Comparison of ENCODE assay signal across 9 mouse cellular contexts in the genomic region with DNA sequence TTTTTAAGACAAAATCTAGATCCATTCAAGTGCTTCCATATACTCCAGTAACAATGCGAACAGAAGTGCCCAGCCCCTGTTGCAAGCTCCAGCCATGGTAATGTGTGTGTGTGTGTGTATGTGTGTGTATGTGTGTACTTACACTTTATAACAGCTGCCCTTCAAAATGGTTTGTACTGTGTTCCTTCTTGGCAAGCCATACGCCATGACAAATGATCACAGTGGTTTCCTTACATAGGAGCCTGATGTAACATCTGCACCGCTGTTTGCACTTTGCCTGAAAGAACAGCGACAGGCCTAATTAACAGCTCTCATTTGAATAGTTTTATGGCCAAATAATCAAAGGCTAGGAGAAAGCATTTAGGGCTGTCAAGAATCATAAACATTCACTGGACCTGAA. TPM values are rescaled to one million over a fixed set of nuclear protein-coding genes. Genes with fewer than 3 reads are reported as not detected.
DNase-seq lines count a peak whose midpoint lies in the region; ATAC-seq lines count a peak whose summit lies in the region.
"Had no signal": no experiment of that assay in that cellular context is flagged by ENCODE, and none has a peak within 500 bp of the region (broad histone marks: within the 10 kb centered on the region; RNA-seq: fewer than 3 reads in every experiment).

No protein-coding gene starts in this region.

- no peak for ATAC-seq in lung, embryonic 15.5 days (ENCODE audit: borderline replicate concordance, extremely low read depth, low FRiP score, low TSS enrichment)
- ATAC-seq in forebrain, embryonic 12.5 days (ENCODE audit: low FRiP score): no peak
- ATAC-seq in limb, embryonic 12.5 days (ENCODE audit: insufficient number of reproducible peaks, insufficient read depth, low FRiP score, low TSS enrichment, low read depth): no peak
- ATAC-seq in neural tube, embryonic 15.5 days (ENCODE audit: low FRiP score): no peak

- peak overlapping the region; percentile 62; the same call in 1 of the 2 replicates for H3K4me3 ChIP-seq in lung, embryonic 15.5 days
- peak overlapping the region; percentile 60 for H3K4me3 ChIP-seq in forebrain, embryonic 12.5 days (replicated peaks)
- H3K4me3 ChIP-seq in limb, embryonic 12.5 days (replicated peaks): peak overlapping the region; percentile 60
- H3K4me3 ChIP-seq in neural tube, embryonic 15.5 days (replicated peaks): peak overlapping the region; percentile 57; the same call in 1 of the 2 replicates

- H3K27me3 ChIP-seq in lung, embryonic 15.5 days: no peaks in the 10 kb centered on the region
- peaks cover 10% of the 10 kb centered on the region for H3K27me3 ChIP-seq in forebrain, embryonic 12.5 days
- peaks cover 13% of the 10 kb centered on the region; the same call in 1 of the 2 replicates for H3K27me3 ChIP-seq in limb, embryonic 12.5 days
- no peaks in the 10 kb centered on the region for H3K27me3 ChIP-seq in neural tube, embryonic 15.5 days (replicated peaks)

- no peaks in the 10 kb centered on the region for H3K36me3 ChIP-seq in lung, embryonic 15.5 days
- no peaks in the 10 kb centered on the region for H3K36me3 ChIP-seq in forebrain, embryonic 12.5 days (replicated peaks)
- no peaks in the 10 kb centered on the region for H3K36me3 ChIP-seq in limb, embryonic 12.5 days
- no peaks in the 10 kb centered on the region for H3K36me3 ChIP-seq in neural tube, embryonic 15.5 days

- peak overlapping the region; percentile 99 for H3K4me2 ChIP-seq in lung, embryonic 15.5 days
- H3K4me2 ChIP-seq in forebrain, embryonic 12.5 days: peak overlapping the region; percentile 86
- peak overlapping the region; percentile 91 for H3K4me2 ChIP-seq in limb, embryonic 12.5 days
- peak overlapping the region; percentile 97 for H3K4me2 ChIP-seq in neural tube, embryonic 15.5 days

- DNase-seq in lung, postnatal 36 days: no peak
- no peak for DNase-seq in right cerebral cortex, postnatal 4 days
- DNase-seq in left cerebral cortex, adult 8-10 months (ENCODE audit: low spot score in 2 of 2): no peak
- no peak for DNase-seq in right cerebral cortex, postnatal 10 days (ENCODE audit: low spot score in 2 of 2)

- no peak overlapping the region for H3K27ac ChIP-seq in lung, embryonic 15.5 days
- no peak overlapping the region for H3K27ac ChIP-seq in forebrain, embryonic 12.5 days
- H3K27ac ChIP-seq in limb, embryonic 12.5 days: no peak overlapping the region
- H3K27ac ChIP-seq in neural tube, embryonic 15.5 days (replicated peaks): no peak overlapping the region

- peaks cover 6% of the 10 kb centered on the region for H3K4me1 ChIP-seq in lung, embryonic 15.5 days
- H3K4me1 ChIP-seq in forebrain, embryonic 12.5 days: peaks cover 6% of the 10 kb centered on the region; the same call in 1 of the 2 replicates
- no peaks in the 10 kb centered on the region; the same call in 1 of the 2 replicates for H3K4me1 ChIP-seq in limb, embryonic 12.5 days (replicated peaks)
- H3K4me1 ChIP-seq in neural tube, embryonic 15.5 days: peaks cover 10% of the 10 kb centered on the region

- WGBS in lung, embryonic 15.5 days: 64% methylated on average over 4 of the region's 4 CpGs
- 65% methylated on average over 4 of the region's 4 CpGs for WGBS in forebrain, embryonic 12.5 days
- 52% methylated on average over 4 of the region's 4 CpGs for WGBS in limb, embryonic 12.5 days
- WGBS in neural tube, embryonic 15.5 days: 35% methylated on average over 4 of the region's 4 CpGs

- H3K9me3 ChIP-seq in lung, embryonic 15.5 days: no peaks in the 10 kb centered on the region
- H3K9me3 ChIP-seq in forebrain, embryonic 12.5 days: no peaks in the 10 kb centered on the region
- H3K9me3 ChIP-seq in limb, embryonic 12.5 days: no peaks in the 10 kb centered on the region
- H3K9me3 ChIP-seq in neural tube, embryonic 15.5 days (replicated peaks): no peaks in the 10 kb centered on the region

- no peak overlapping the region for H3K9ac ChIP-seq in lung, embryonic 15.5 days
- H3K9ac ChIP-seq in forebrain, embryonic 12.5 days: no peak overlapping the region
- no peak overlapping the region for H3K9ac ChIP-seq in limb, embryonic 12.5 days (replicated peaks)
- no peak overlapping the region for H3K9ac ChIP-seq in neural tube, embryonic 15.5 days (replicated peaks)

RNA-seq across cellular contexts. Expression of gene 1700016H13Rik, which starts 1.0 kb away (rescaled TPM):
- polyA plus RNA-seq in lung, embryonic 15.5 days (2015; fragmentation: Nextera tagmentation; extraction: Ambion mirVana): 0.39 and 0.51 TPM in 2 replicates
- polyA plus RNA-seq in forebrain, embryonic 12.5 days (2016; fragmentation: Nextera tagmentation; extraction: Ambion mirVana): not detected in 2 replicates
- polyA plus RNA-seq in limb, embryonic 12.5 days (2016; fragmentation: Nextera tagmentation; extraction: Ambion mirVana): 0.23 TPM in 1 of 2 replicates, not detected in the other
- polyA plus RNA-seq in neural tube, embryonic 15.5 days (2015; fragmentation: Nextera tagmentation; extraction: Ambion mirVana): 0.17 TPM in 1 of 2 replicates, not detected in the other
- not detected for total RNA-seq in left cerebral cortex, adult 8-10 months (2022)
- total RNA-seq: layer of hippocampus, adult 2 months had no signal

RNA-seq across cellular contexts. Expression of gene Slc10a6, which starts 25.6 kb away (rescaled TPM):
- polyA plus RNA-seq in lung, embryonic 15.5 days (2015; fragmentation: Nextera tagmentation; extraction: Ambion mirVana): 1.3 and 1.5 TPM in 2 replicates
- polyA plus RNA-seq in forebrain, embryonic 12.5 days (2016; fragmentation: Nextera tagmentation; extraction: Ambion mirVana): 0.09 TPM in 1 of 2 replicates, not detected in the other
- polyA plus RNA-seq in limb, embryonic 12.5 days (2016; fragmentation: Nextera tagmentation; extraction: Ambion mirVana): 0.13 TPM in 1 of 2 replicates, not detected in the other
- 0.36 and 0.38 TPM in 2 replicates for polyA plus RNA-seq in neural tube, embryonic 15.5 days (2015; fragmentation: Nextera tagmentation; extraction: Ambion mirVana)
- not detected for total RNA-seq in left cerebral cortex, adult 8-10 months (2022)

RNA-seq across cellular contexts. Expression of gene Aff1, which starts 37.4 kb away (rescaled TPM):
- polyA plus RNA-seq in lung, embryonic 15.5 days (2015; fragmentation: Nextera tagmentation; extraction: Ambion mirVana): 5.4 and 6.7 TPM in 2 replicates
- 3.7 and 4.3 TPM in 2 replicates for polyA plus RNA-seq in forebrain, embryonic 12.5 days (2016; fragmentation: Nextera tagmentation; extraction: Ambion mirVana)
- polyA plus RNA-seq in limb, embryonic 12.5 days (2016; fragmentation: Nextera tagmentation; extraction: Ambion mirVana): 4.6 and 7.4 TPM in 2 replicates
- 1.7 and 5.8 TPM in 2 replicates for polyA plus RNA-seq in neural tube, embryonic 15.5 days (2015; fragmentation: Nextera tagmentation; extraction: Ambion mirVana)
- total RNA-seq in left cerebral cortex, adult 8-10 months (2022): 10 to 100 TPM; 14.5 to 17.8 (median 15.7) TPM
